Mouse (Mus musculus) liver, adult 2 months (tissue): ENCODE measurements around the gene Ctso.

Experiments
- CTCF ChIP-seq: fragments of 200-500 bp; IDR thresholded peaks from 2 replicates; pipeline ENCODE4 v1.5.1; 2011; ENCODE audit warnings: low read depth, low read length, control low read depth
- POLR2A ChIP-seq: fragments of 200-500 bp; IDR thresholded peaks from 2 replicates; pipeline ENCODE4 v1.6.1; 2011; ENCODE audit warnings: low read length, control low read depth; ENCODE audit not compliant: insufficient read depth; ENCODE audit errors: extremely low read depth

DNA sequence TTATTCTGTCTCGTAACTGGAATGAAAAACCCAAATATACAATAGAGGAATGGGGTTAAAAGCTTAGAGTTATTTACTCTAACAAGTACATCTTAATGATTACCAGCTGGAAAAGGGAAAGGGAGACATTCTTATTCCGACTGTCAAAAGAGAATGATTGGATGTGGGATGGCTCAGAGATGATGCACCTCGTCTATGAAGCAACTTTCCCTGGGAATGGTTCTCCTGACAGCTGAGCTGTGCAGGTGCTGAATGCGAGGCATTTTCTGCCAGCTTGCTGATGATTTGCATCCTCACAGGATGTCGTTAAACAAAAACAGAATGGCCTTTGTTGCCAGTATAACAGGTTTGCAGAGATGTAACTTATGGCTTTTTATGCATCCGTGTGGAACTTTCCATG is 43.3 kb upstream of the Ctso start:
- TF ChIP-seq CTCF: no peak
- no peak for TF ChIP-seq POLR2A
